Mouse (Mus musculus): ENCODE measurements around the gene Zbtb8a. TPM values are rescaled to one million over a fixed set of nuclear protein-coding genes. Genes with fewer than 3 reads are reported as not detected.

Gene Zbtb8a
- polyA plus RNA-seq, 1 experiment from 2014 or later = 18.1 TPM

GRCm38 (mm10) chr4:129326191-129326590 is 51.7 kb downstream of the Zbtb8a start:
- Histone ChIP-seq H3K4me2 (no peak overlapping the region), H3K27ac (no peak overlapping the region), H3K4me3 (replicated peaks) (no peak overlapping the region), H3K9ac (no peak overlapping the region), H3K9me3 (no peaks in the 10 kb centered on the region), H3K27me3 (replicated peaks) (no peaks in the 10 kb centered on the region), H3K4me1 (no peaks in the 10 kb centered on the region; the same call in 1 of the 2 replicates), H3K36me3 (peaks cover 33% of the 10 kb centered on the region)
- no peak for ATAC-seq (ENCODE audit: insufficient read depth, low FRiP score, low read depth)
- WGBS = 35% methylated on average over 1 of the region's 1 CpGs

- H3K27me3 ChIP-seq (replicated peaks) = no peaks in the 10 kb centered on the region
- no peak overlapping the region for H3K4me3 ChIP-seq (replicated peaks)
- no peak overlapping the region for H3K9ac ChIP-seq
- H3K27ac ChIP-seq = no peak overlapping the region
- H3K4me1 ChIP-seq = no peaks in the 10 kb centered on the region; the same call in 1 of the 2 replicates
- H3K9me3 ChIP-seq = no peaks in the 10 kb centered on the region
- WGBS = 69% methylated on average over 1 of the region's 1 CpGs
- H3K36me3 ChIP-seq = peaks cover 33% of the 10 kb centered on the region
- H3K4me2 ChIP-seq = no peak overlapping the region
- ATAC-seq (ENCODE audit: insufficient read depth, low FRiP score, low read depth) = no peak
These were observed 53.2 kb downstream of the Zbtb8a start for GRCm38 (mm10) chr4:129324756-129325155.

DNA sequence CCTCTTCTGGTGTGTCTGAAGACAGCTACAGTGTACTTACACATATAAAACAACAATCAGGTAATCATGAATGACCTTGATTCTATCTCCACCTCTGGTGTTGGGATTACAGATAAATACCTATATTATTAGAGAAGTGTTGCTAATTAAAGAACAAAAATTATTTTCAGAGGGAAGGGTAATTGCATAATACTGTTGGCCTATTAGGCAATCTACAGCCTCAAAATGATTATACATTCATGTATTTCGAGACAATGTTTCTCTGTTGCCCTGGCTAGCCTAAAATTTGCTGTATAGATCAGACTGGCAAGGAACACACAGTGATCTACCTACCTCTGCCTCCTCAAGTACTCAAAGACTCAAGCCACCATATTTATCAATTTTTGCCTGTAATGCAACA is 54.4 kb downstream of the Zbtb8a start:
- peaks cover 31% of the 10 kb centered on the region for H3K36me3 ChIP-seq
- WGBS = 93% methylated on average over 1 of the region's 1 CpGs
- no peak for ATAC-seq (ENCODE audit: insufficient read depth, low FRiP score, low read depth)

GRCm38 (mm10) chr4:129322042-129322441 is 55.9 kb downstream of the Zbtb8a start:
- Histone ChIP-seq H3K27ac (no peak overlapping the region), H3K4me3 (replicated peaks) (no peak overlapping the region), H3K36me3 (peaks cover 33% of the 10 kb centered on the region), H3K9ac (no peak overlapping the region), H3K9me3 (no peaks in the 10 kb centered on the region), H3K27me3 (replicated peaks) (no peaks in the 10 kb centered on the region), H3K4me1 (no peaks in the 10 kb centered on the region; the same call in 1 of the 2 replicates), H3K4me2 (no peak overlapping the region)
- no peak for ATAC-seq (ENCODE audit: insufficient read depth, low FRiP score, low read depth)
- WGBS = 91% methylated on average over 5 of the region's 5 CpGs

More for the DNA sequence above, 54.4 kb downstream of the Zbtb8a start:
- Histone ChIP-seq H3K4me2 (no peak overlapping the region), H3K27ac (no peak overlapping the region), H3K9ac (no peak overlapping the region), H3K4me3 (replicated peaks) (no peak overlapping the region), H3K9me3 (no peaks in the 10 kb centered on the region), H3K4me1 (no peaks in the 10 kb centered on the region; the same call in 1 of the 2 replicates), H3K27me3 (replicated peaks) (no peaks in the 10 kb centered on the region)

DNA sequence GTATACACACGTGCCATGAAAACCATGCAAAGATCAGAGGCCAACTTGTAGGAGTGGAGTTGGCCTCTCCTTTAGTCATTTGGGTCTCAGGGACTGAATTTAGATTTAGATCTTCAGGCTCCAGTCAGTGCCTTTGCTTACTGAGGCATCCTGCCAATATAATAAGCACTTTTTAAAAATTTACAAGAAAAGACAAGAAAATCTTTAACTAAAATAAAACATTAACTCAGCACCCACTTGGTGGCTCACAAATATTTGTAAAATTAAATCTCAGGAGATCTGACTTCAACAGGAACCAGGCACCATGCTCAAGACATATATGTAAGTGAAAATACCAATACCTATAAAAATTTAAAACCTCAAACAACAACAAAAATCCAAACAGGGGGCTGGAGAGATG is 57.0 kb downstream of the Zbtb8a start:
- peaks cover 38% of the 10 kb centered on the region for H3K36me3 ChIP-seq

DNA sequence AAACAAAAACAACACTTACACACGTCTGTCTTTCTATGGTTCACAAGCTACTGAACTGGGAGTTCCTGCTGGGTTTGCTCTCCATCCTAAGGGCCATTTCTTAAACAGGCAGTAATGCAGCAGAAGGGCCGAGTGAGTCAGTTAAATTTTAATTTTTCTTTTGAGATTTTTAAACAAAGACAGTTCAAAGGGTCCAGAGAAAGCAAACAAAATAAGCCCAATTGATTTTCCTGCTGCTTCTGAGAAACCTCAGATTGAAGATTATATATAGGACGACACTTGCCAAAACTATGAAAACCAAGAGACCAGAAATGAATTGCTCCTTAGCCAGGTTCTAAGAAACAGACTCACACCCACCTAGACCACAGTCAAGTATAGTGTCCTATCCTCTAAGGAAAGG is 64.0 kb downstream of the Zbtb8a start:
- 48% methylated on average over 3 of the region's 3 CpGs for WGBS
- Histone ChIP-seq H3K9ac (no peak overlapping the region), H3K27me3 (replicated peaks) (no peaks in the 10 kb centered on the region), H3K9me3 (no peaks in the 10 kb centered on the region), H3K27ac (no peak overlapping the region), H3K4me1 (no peaks in the 10 kb centered on the region), H3K36me3 (peaks cover 53% of the 10 kb centered on the region), H3K4me3 (replicated peaks) (no peak overlapping the region), H3K4me2 (no peak overlapping the region)
- ATAC-seq (ENCODE audit: insufficient read depth, low FRiP score, low read depth) = no peak

More for the DNA sequence above, 57.0 kb downstream of the Zbtb8a start:
- H3K9me3 ChIP-seq = no peaks in the 10 kb centered on the region
- H3K27me3 ChIP-seq (replicated peaks) = no peaks in the 10 kb centered on the region
- H3K4me3 ChIP-seq (replicated peaks) = no peak overlapping the region
- H3K4me1 ChIP-seq = no peaks in the 10 kb centered on the region; the same call in 1 of the 2 replicates
- no peak overlapping the region for H3K9ac ChIP-seq
- ATAC-seq (ENCODE audit: insufficient read depth, low FRiP score, low read depth) = no peak
- no peak overlapping the region for H3K27ac ChIP-seq
- 80% methylated on average over 1 of the region's 1 CpGs for WGBS
- no peak overlapping the region for H3K4me2 ChIP-seq

- Histone ChIP-seq H3K9me3 (no peaks in the 10 kb centered on the region), H3K4me1 (no peaks in the 10 kb centered on the region), H3K4me3 (replicated peaks) (no peak overlapping the region), H3K4me2 (no peak overlapping the region), H3K36me3 (peaks cover 45% of the 10 kb centered on the region), H3K27ac (no peak overlapping the region), H3K9ac (no peak overlapping the region), H3K27me3 (replicated peaks) (no peaks in the 10 kb centered on the region)
- 93% methylated on average over 1 of the region's 1 CpGs for WGBS
- no peak for ATAC-seq (ENCODE audit: insufficient read depth, low FRiP score, low read depth)
These were observed 70.0 kb downstream of the Zbtb8a start for GRCm38 (mm10) chr4:129307936-129308335.

- Histone ChIP-seq H3K27me3 (replicated peaks) (no peaks in the 10 kb centered on the region), H3K4me3 (replicated peaks) (no peak overlapping the region), H3K27ac (no peak overlapping the region), H3K4me1 (peaks cover 3% of the 10 kb centered on the region; the same call in 1 of the 2 replicates), H3K9ac (no peak overlapping the region), H3K9me3 (no peaks in the 10 kb centered on the region), H3K4me2 (no peak overlapping the region), H3K36me3 (peaks cover 26% of the 10 kb centered on the region; the same call in 1 of the 2 replicates)
- no peak for ATAC-seq (ENCODE audit: insufficient read depth, low FRiP score, low read depth)
- 54% methylated on average over 1 of the region's 1 CpGs for WGBS
These were observed 73.6 kb downstream of the Zbtb8a start for GRCm38 (mm10) chr4:129304306-129304705.

DNA sequence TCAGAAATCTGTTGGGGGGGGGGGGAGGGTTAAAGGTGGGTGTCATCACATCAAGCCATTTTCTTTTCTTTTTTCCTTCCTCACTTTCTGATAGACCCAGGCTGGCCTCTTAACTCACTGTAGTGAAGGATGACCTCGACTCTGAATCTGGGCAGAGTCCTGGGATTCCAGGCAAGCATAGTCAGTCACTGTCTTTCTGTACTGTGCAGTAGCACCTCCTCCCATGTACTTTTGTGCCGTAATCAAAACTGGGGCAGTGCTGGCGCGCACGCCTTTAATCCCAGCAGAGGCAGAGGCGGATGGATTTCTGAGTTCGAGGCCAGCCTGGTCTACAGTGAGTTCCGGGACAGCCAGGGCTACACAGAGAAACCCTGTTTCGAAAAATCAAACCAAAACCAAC is 74.1 kb downstream of the Zbtb8a start:
- Histone ChIP-seq H3K27me3 (replicated peaks) (no peaks in the 10 kb centered on the region), H3K9me3 (no peaks in the 10 kb centered on the region), H3K36me3 (peaks cover 22% of the 10 kb centered on the region; the same call in 1 of the 2 replicates), H3K4me2 (no peak overlapping the region), H3K9ac (no peak overlapping the region), H3K4me3 (replicated peaks) (no peak overlapping the region), H3K27ac (no peak overlapping the region), H3K4me1 (peaks cover 4% of the 10 kb centered on the region; the same call in 1 of the 2 replicates)
- ATAC-seq (ENCODE audit: insufficient read depth, low FRiP score, low read depth) = no peak
- 80% methylated on average over 9 of the region's 9 CpGs for WGBS

Other genes starting within 250 kb of the Zbtb8a start
- 2.7 and 2.8 TPM in 2 replicates for gene Fndc5, start 241.1 kb downstream of the Zbtb8a start, polyA plus RNA-seq (2015; fragmentation: Nextera tagmentation; extraction: Ambion mirVana)
- 13.1 and 14.1 TPM in 2 replicates for gene S100pbp, start 188.4 kb downstream of the Zbtb8a start, polyA plus RNA-seq (2015; fragmentation: Nextera tagmentation; extraction: Ambion mirVana)
- 72.3 and 80.0 TPM in 2 replicates for gene Yars, start 188.4 kb downstream of the Zbtb8a start, polyA plus RNA-seq (2015; fragmentation: Nextera tagmentation; extraction: Ambion mirVana)
- 11.8 and 12.6 TPM in 2 replicates for gene C77080, start 116.7 kb downstream of the Zbtb8a start, polyA plus RNA-seq (2015; fragmentation: Nextera tagmentation; extraction: Ambion mirVana)
- gene Sync, start 90.5 kb downstream of the Zbtb8a start, polyA plus RNA-seq (2015; fragmentation: Nextera tagmentation; extraction: Ambion mirVana) = 2.0 and 2.1 TPM in 2 replicates
- 330 and 336 TPM in 2 replicates for gene Rbbp4, start 42.7 kb downstream of the Zbtb8a start, polyA plus RNA-seq (2015; fragmentation: Nextera tagmentation; extraction: Ambion mirVana)
- gene Zbtb8os, start 42.4 kb downstream of the Zbtb8a start, polyA plus RNA-seq (2015; fragmentation: Nextera tagmentation; extraction: Ambion mirVana) = 45.7 and 51.4 TPM in 2 replicates
- 1.5 and 1.7 TPM in 2 replicates for gene Zbtb8b, start 62.7 kb upstream of the Zbtb8a start, polyA plus RNA-seq (2015; fragmentation: Nextera tagmentation; extraction: Ambion mirVana)
- gene Bsdc1, start 83.5 kb upstream of the Zbtb8a start, polyA plus RNA-seq (2015; fragmentation: Nextera tagmentation; extraction: Ambion mirVana) = 24.4 and 27.0 TPM in 2 replicates
- not detected in 2 replicates for gene Tssk3, start 112.9 kb upstream of the Zbtb8a start, polyA plus RNA-seq (2015; fragmentation: Nextera tagmentation; extraction: Ambion mirVana)
- 0.26 TPM in 1 of 2 replicates, not detected in the other for gene Fam229a, start 113.1 kb upstream of the Zbtb8a start, polyA plus RNA-seq (2015; fragmentation: Nextera tagmentation; extraction: Ambion mirVana)
- gene Marcksl1, start 135.5 kb upstream of the Zbtb8a start, polyA plus RNA-seq (2015; fragmentation: Nextera tagmentation; extraction: Ambion mirVana) = 490 and 533 TPM in 2 replicates
- 197 and 200 TPM in 2 replicates for gene Hdac1, start 164.6 kb upstream of the Zbtb8a start, polyA plus RNA-seq (2015; fragmentation: Nextera tagmentation; extraction: Ambion mirVana)
- 6.3 and 6.9 TPM in 2 replicates for gene Lck, start 195.5 kb upstream of the Zbtb8a start, polyA plus RNA-seq (2015; fragmentation: Nextera tagmentation; extraction: Ambion mirVana)
- 3.5 and 3.9 TPM in 2 replicates for gene Fam167b, start 200.4 kb upstream of the Zbtb8a start, polyA plus RNA-seq (2015; fragmentation: Nextera tagmentation; extraction: Ambion mirVana)
- gene Eif3i, start 222.5 kb upstream of the Zbtb8a start, polyA plus RNA-seq (2015; fragmentation: Nextera tagmentation; extraction: Ambion mirVana) = 263 and 265 TPM in 2 replicates
- gene Tmem234, start 222.6 kb upstream of the Zbtb8a start, polyA plus RNA-seq (2015; fragmentation: Nextera tagmentation; extraction: Ambion mirVana) = 194 and 200 TPM in 2 replicates
- 1.7 and 2.4 TPM in 2 replicates for gene Dcdc2b, start 236.1 kb upstream of the Zbtb8a start, polyA plus RNA-seq (2015; fragmentation: Nextera tagmentation; extraction: Ambion mirVana)
- 25.0 and 29.5 TPM in 2 replicates for gene Iqcc, start 241.0 kb upstream of the Zbtb8a start, polyA plus RNA-seq (2015; fragmentation: Nextera tagmentation; extraction: Ambion mirVana)
- 46.5 and 48.5 TPM in 2 replicates for gene Ccdc28b, start 245.8 kb upstream of the Zbtb8a start, polyA plus RNA-seq (2015; fragmentation: Nextera tagmentation; extraction: Ambion mirVana)